Mouse (Mus musculus) monocyte, adult 5-6 weeks (primary cell): ENCODE data around the gene Lrch4. TPM values are rescaled to one million over a fixed set of nuclear protein-coding genes. Genes with fewer than 3 reads are reported as not detected.

Experiments used
- ATAC-seq: fragments of 153-309, 156-312 bp; replicated peaks from 2 replicates; pipeline ENCODE4 v1.8.0; 2017; ENCODE audit warnings: mild to moderate bottlenecking; ENCODE audit not compliant: low TSS enrichment, insufficient number of reproducible peaks, severe bottlenecking, poor library complexity, low FRiP score
- total RNA-seq: library from RNA; stranded (forward); fragments of 200-1000, 200-491, 200-594 nt; gene quantifications from 3 replicates; pipeline ENCODE4 v1.2.3, GENCODE M21; 2017

Gene Lrch4
- total RNA-seq, 1 experiment from 2014 or later = 86.0 TPM

- ATAC-seq = no peak
These were observed 49.8 kb downstream of the Lrch4 start for GRCm38 (mm10) chr5:137678736-137679135.

GRCm38 (mm10) chr5:137679726-137680125 lies 50.8 kb downstream of the Lrch4 start:
- no peak for ATAC-seq

GRCm38 (mm10) chr5:137682526-137682925 lies 53.6 kb downstream of the Lrch4 start:
- ATAC-seq = no peak

GRCm38 (mm10) chr5:137683388-137684293 lies 54.7 kb downstream of the Lrch4 start:
- no peak for ATAC-seq

- peak; percentile 98 for ATAC-seq
These were observed 55.6 kb downstream of the Lrch4 start, which contains the start of gene Agfg2 for GRCm38 (mm10) chr5:137684294-137685123. Agfg2 (minus strand) TSS chr5:137684726.

GRCm38 (mm10) chr5:137685653-137686052 lies 56.7 kb downstream of the Lrch4 start:
- peak; percentile 48 for ATAC-seq

GRCm38 (mm10) chr5:137686127-137686790 lies 57.3 kb downstream of the Lrch4 start:
- ATAC-seq = peak; percentile 54

- ATAC-seq = no peak
These were observed 61.1 kb downstream of the Lrch4 start for GRCm38 (mm10) chr5:137689974-137690373.

GRCm38 (mm10) chr5:137690531-137690930 lies 61.6 kb downstream of the Lrch4 start:
- ATAC-seq = no peak

Other genes with a start within 250 kb of the Lrch4 start
- gene Zan, start 152.1 kb upstream of the Lrch4 start, total RNA-seq = not detected in 3 replicates
- gene Pop7, start 126.6 kb upstream of the Lrch4 start, total RNA-seq = 9.7 to 27.5 TPM (median 20.4 TPM) in 3 replicates
- 11.9 to 24.2 TPM (median 12.0 TPM) in 3 replicates for gene Gigyf1, start 110.6 kb upstream of the Lrch4 start, total RNA-seq
- gene Epo, start 95.9 kb upstream of the Lrch4 start, total RNA-seq = not detected in 3 replicates
- gene Gnb2, start 95.6 kb upstream of the Lrch4 start, total RNA-seq = 361 to 408 TPM (median 386 TPM) in 3 replicates
- not detected in 3 replicates for gene Actl6b, start 75.6 kb upstream of the Lrch4 start, total RNA-seq
- gene Tfr2, start 59.3 kb upstream of the Lrch4 start, total RNA-seq = 0.29 to 0.53 TPM (median 0.38 TPM) in 3 replicates
- gene Mospd3, start 28.1 kb upstream of the Lrch4 start, total RNA-seq = 3.0 to 5.9 TPM (median 5.8 TPM) in 3 replicates
- not detected in 3 replicates for gene Pcolce, start 15.3 kb upstream of the Lrch4 start, total RNA-seq
- not detected in 3 replicates for gene Fbxo24, start 119 bp upstream of the Lrch4 start, total RNA-seq
- gene Gm20605, start 54 bp downstream of the Lrch4 start, total RNA-seq = 12.9 to 28.7 TPM (median 25.9 TPM) in 3 replicates
- gene Sap25, start 12.2 kb downstream of the Lrch4 start, total RNA-seq = 20.7 to 64.8 TPM (median 21.8 TPM) in 3 replicates
- gene Irs3, start 16.6 kb downstream of the Lrch4 start, total RNA-seq = 0.10 TPM in 1 of 3 replicates, not detected in the others
- 7.7 to 11.8 TPM (median 9.0 TPM) in 3 replicates for gene Agfg2, start 55.6 kb downstream of the Lrch4 start, total RNA-seq
- gene Nyap1, start 112.5 kb downstream of the Lrch4 start, total RNA-seq = 0.19 to 1.2 TPM (median 0.43 TPM) in 3 replicates
- gene Tsc22d4, start 116.6 kb downstream of the Lrch4 start, total RNA-seq = 65.2 to 107 TPM (median 70.0 TPM) in 3 replicates
- gene Ppp1r35, start 149.7 kb downstream of the Lrch4 start, total RNA-seq = 8.7 to 10.8 TPM (median 9.5 TPM) in 3 replicates
- gene Mepce, start 158.5 kb downstream of the Lrch4 start, total RNA-seq = 20.7 to 27.6 TPM (median 21.5 TPM) in 3 replicates
- gene Zcwpw1, start 158.7 kb downstream of the Lrch4 start, total RNA-seq = 5.5 to 18.4 TPM (median 12.3 TPM) in 3 replicates
- 231 to 298 TPM (median 257 TPM) in 3 replicates for gene Pilra, start 207.2 kb downstream of the Lrch4 start, total RNA-seq
- 98.4 to 185 TPM (median 149 TPM) in 3 replicates for gene Pilrb1, start 229.0 kb downstream of the Lrch4 start, total RNA-seq
- 111 to 176 TPM (median 151 TPM) in 3 replicates for gene Pilrb2, start 242.7 kb downstream of the Lrch4 start, total RNA-seq